ENCODE assay signal across 9 mouse cellular contexts in the genomic region with DNA sequence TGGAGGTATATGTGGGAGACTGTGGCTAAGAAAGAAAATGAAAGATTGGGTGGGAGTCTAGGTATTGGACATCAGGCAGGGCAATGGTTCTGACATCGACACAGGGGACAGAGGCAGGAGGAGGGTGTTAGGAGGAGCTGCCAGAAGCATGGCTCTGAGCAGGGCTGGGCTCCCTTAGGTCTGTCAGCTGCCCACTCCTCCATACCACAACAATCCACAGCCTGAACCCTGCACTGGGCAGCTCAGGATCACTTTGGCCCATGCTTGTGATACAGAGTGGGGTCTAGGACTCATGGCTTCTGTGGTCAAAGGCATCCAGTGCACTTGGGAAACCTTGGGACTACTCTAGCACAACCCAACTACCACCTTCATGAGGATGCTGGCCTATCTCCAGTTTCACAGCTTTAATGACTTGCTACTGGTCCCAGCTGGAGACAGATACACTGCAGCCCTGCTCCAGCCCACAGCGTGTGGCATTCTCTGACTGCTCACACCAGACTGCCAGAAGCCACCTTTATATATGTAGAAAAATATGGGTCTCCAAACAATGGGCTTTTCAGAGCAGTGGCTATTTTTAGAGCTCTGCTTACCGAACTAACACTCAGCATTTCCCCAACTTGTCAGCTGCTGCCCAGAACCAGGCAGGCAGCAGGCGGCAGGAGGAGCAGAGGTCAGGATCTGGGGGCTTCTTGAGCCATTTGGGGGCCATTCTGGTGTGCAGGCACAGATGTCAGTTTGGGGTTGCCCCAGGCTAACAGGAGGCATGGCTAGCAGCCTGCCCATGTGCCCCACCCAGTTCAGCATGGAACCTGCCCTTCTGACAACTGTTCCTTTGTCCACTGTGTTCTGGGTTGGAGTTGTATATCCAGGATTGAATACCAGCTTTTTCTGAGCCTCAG.
DNase-seq lines count a peak whose midpoint lies in the region; ATAC-seq and TF ChIP-seq lines count a peak whose summit lies in the region.
"Had no signal": no experiment of that assay in that cellular context is flagged by ENCODE, and none has a peak within 500 bp of the region (broad histone marks: within the 10 kb centered on the region; RNA-seq: fewer than 3 reads in every experiment).

No protein-coding gene starts in this region.

- peak; percentile 92 for DNase-seq in heart, adult 11 months
- DNase-seq in heart, adult 8-10 months (ENCODE audit: low spot score), result no peak
- DNase-seq in 3134 (ENCODE audit: extremely low read depth, insufficient read length, low spot score), result peak; percentile 25
- DNase-seq in forebrain, embryonic 10.5 days (ENCODE audit: extremely low spot score, low spot score), result no peak
- no peak for DNase-seq in limb, embryonic 14.5 days (ENCODE audit: low spot score)
- no peak for DNase-seq in thymus, postnatal 14 days
- no peak for DNase-seq in right cerebral cortex, postnatal 36 days (ENCODE audit: low spot score in 2 of 2)
- DNase-seq in testis, postnatal 14 days (ENCODE audit: low spot score), result no peak

- H3K27me3 ChIP-seq in forebrain, embryonic 10.5 days (ENCODE audit: poor library complexity, severe bottlenecking), result no peaks in the 10 kb centered on the region
- no peaks in the 10 kb centered on the region for H3K27me3 ChIP-seq in limb, embryonic 14.5 days (ENCODE audit: control insufficient read depth, insufficient read depth, low read length)
- H3K27me3 ChIP-seq: CH12.LX had no signal

- H3K27ac ChIP-seq in forebrain, embryonic 10.5 days, result peak overlapping the region; percentile 70
- H3K27ac ChIP-seq in limb, embryonic 14.5 days (replicated peaks; ENCODE audit: low read depth, low read length), result peak overlapping the region; percentile 74

- no peak overlapping the region for H3K4me3 ChIP-seq in forebrain, embryonic 10.5 days
- H3K4me3 ChIP-seq in limb, embryonic 14.5 days (replicated peaks; ENCODE audit: low read length), result no peak overlapping the region

- no peak overlapping the region for H3K9ac ChIP-seq in limb, embryonic 14.5 days (ENCODE audit: low read depth, low read length, severe bottlenecking)

- no peaks in the 10 kb centered on the region for H3K36me3 ChIP-seq in forebrain, embryonic 10.5 days (replicated peaks)
- H3K36me3 ChIP-seq in limb, embryonic 14.5 days (ENCODE audit: control insufficient read depth, insufficient read depth, low read length), result no peaks in the 10 kb centered on the region

- no peaks in the 10 kb centered on the region for H3K9me3 ChIP-seq in forebrain, embryonic 10.5 days
- H3K9me3 ChIP-seq in limb, embryonic 14.5 days (ENCODE audit: control insufficient read depth, low read length), result no peaks in the 10 kb centered on the region

- H3K4me2 ChIP-seq in limb, embryonic 14.5 days (replicated peaks; ENCODE audit: low read depth, low read length, severe bottlenecking), result 0 out of 2 replicates have a peak overlapping the region, but pooled peaks have one; percentile 17

- TF ChIP-seq POLR2A in limb, embryonic 14.5 days (IDR thresholded peaks at IDR 0.05; ENCODE audit: borderline replicate concordance, extremely low read depth, insufficient read depth, insufficient read length), result no peak

- peak; percentile 31; the same call in 1 of the 2 replicates for ATAC-seq in limb, embryonic 14.5 days (ENCODE audit: low FRiP score, low read depth)

- 52% methylated on average over 4 of the region's 4 CpGs for WGBS in forebrain, embryonic 10.5 days
- WGBS in limb, embryonic 14.5 days, result 34% methylated on average over 4 of the region's 4 CpGs

- peaks cover 62% of the 10 kb centered on the region for H3K4me1 ChIP-seq in forebrain, embryonic 10.5 days
- peaks cover 84% of the 10 kb centered on the region for H3K4me1 ChIP-seq in limb, embryonic 14.5 days (ENCODE audit: control insufficient read depth, insufficient read depth, low read length)

Comparison
In these comparisons a context has a peak if more than half of its experiments do, and no peak if none do; other contexts are left out.
1. DNase-seq: peak in heart, adult 11 months (single experiment) and 3134 (single experiment); none in heart, adult 8-10 months (single experiment), forebrain, embryonic 10.5 days (single experiment), limb, embryonic 14.5 days (single experiment), thymus, postnatal 14 days (single experiment), right cerebral cortex, postnatal 36 days (0 of 2) and testis, postnatal 14 days (single experiment).